Mouse (Mus musculus): ENCODE measurements around the gene Spi1.

The Spi1 gene

DNA sequence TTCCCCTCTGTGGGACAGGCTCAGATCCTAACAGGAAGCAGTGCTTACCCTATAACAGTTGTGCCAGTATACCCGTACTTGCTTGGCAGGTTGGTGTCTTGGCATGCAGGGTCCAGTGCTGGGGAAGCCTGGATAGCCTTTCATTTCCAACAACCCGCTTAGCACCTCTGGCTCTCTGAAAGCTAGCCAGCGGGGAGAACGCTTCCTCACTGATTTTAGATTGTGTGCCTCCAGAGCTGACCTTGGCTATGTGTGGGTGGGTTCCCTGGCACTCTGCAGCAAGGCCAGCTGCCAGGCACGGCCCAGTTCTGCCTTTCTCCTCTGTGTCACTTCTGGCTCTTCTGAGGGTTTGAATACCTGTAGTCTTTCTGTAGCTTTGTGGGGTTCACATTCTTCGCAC is 47.9 kb downstream of the Spi1 start:
- no peak for DNase-seq

DNA sequence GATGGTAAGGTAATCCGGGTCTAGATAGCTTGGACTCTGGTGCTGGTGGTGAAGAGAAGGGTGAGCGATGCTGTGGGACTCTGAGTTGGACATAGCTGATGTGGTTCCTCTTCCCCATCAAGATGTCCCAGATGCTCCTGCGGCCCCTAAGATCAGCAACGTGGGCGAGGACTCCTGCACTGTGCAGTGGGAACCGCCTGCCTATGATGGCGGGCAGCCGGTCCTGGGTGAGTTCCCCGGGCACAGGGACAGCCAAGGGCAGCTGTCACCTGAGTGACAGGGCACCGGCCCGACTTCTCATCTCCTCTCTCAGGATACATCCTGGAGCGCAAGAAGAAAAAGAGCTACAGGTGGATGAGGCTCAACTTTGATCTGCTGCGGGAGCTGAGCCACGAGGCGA is 49.1 kb downstream of the Spi1 start:
- no peak for DNase-seq

DNA sequence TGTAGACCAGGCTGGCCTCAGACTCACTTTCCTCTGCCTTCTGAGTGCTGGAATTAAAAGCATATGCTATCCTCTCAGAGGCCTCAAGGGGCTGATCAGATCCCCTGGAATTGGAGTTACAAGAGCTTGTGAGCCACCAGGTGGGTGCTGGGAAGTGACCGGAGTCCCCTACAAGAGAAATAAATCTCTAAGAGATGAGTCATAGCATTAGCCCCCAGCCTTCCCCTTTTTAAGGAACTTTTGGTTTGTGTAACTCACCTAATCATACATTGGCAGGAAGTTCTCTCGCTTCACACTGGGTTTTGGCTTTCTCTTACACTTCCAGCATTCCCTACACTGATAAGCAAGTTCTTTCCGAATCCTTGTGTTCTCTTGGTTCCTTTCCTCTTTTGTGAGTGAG is 49.8 kb downstream of the Spi1 start:
- DNase-seq, result no peak

DNA sequence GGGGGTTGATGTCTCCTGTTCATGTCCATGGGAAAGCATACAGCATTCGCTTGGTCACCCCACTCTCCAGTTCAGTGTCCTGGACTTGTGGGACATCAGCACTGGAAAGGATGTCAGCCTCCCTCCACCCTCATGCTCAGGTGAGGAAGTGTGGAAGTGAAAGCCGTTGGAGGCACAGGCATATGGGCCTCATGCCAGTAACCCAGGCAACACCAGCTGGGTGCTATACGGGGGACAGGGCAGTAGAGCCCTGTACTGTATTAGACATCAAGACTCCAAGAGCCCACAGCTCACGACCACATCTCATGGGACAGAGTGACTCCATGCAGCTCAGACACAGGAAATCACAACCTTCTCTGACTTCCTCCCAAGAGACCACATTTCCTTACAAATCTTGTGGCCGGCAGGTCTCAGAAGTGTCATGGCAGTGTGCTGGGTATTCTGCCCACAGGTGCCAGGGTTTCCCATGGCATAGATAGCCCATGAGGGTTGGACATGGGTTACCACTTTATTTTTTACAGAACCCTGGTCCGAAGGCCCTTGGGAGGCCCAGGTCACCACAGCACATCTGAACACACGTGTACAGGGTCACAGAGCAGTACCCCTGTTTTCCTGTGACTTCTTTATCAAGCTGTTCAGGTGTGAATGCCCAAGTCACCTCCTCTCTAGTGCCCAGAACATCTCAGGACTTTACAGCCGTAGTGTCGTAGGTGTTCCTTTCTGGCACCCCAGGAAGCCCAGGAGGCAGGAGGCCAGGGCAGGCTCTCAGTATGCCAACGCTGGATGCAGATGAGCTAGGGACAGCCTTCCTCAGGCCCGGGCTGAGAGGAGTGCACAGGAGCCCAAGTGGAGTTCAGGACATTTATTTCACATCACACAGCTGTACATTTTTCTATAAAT is 54.6 kb downstream of the Spi1 start:
- DNase-seq, result no peak

DNA sequence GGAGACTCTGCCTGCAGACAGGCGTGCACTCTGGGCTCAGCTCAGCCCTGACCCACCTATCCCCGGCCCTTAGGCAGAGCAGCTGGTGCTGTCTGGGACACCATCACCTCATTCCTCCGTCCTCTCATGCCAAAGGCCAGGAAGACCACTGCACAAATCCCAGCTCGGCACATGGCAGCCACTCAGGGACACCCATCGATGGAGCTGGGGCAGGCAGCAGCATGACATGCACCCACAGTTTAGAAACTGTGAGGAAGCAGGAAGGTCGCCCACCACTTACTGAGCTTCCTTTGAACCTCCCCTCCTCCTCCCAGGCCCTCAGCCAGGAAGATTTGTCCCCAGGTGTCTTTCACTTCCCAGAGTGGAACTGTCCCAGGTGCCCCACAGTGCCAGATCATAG is 55.3 kb downstream of the Spi1 start:
- no peak for DNase-seq

DNA sequence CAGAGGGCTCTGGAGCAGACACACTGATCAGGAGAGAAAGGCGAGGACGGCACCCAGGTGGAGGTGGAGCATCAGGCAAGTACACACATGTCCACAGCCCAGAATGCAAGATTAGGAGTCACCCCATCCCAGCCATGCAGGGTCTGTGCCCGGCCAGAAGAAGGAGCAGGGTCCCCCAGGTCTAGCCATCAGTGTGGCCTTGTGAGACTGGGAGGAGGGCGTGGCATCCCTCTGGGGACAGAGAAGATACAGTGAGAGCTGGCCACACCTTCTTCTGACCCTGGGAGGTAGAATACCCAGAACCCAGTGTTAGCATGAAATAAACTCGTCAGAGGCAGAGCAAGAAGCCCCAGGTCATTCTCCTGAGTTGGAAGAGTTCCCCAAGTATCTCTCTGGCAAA is 57.1 kb downstream of the Spi1 start:
- DNase-seq, result no peak

DNA sequence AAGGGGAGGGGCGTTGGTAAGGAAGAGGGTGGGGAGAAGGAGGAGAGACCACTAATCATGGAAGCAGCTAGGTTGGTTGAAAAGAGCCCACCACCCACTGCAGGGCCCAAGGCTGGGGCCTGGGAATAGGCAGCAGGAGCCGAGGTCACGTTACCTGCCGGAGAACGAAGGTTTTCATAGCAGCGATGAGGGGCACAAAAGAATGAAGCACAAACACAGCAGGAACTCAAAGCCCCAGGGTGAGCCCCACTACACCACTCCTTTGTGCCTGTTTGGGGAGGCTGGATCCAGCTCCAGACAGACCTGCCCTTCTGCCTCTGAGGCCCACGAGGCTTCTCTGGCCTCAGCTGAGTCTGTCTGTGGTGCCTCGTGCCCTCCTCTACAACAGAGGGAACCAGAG is 57.6 kb downstream of the Spi1 start:
- DNase-seq, result no peak

DNA sequence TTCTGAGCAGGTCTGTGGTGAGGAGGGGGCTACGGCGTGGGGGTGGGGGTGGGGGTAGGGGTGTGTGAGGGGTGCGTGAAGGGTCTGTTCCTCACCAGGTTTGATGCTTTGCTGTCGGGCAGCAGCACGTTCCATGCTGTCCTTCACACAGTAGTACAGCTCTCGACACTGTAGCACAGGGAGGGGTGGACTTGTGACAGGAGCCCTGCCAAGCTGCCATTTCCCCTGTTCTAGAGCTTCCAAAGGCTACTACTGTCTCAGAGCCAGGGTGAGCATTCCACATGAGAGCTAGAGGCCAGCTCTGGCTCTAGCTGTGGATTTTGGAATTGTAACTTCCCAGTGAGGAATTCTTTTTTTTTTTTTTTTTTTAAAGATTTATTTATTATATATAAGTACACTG is 60.7 kb downstream of the Spi1 start:
- no peak for DNase-seq

DNA sequence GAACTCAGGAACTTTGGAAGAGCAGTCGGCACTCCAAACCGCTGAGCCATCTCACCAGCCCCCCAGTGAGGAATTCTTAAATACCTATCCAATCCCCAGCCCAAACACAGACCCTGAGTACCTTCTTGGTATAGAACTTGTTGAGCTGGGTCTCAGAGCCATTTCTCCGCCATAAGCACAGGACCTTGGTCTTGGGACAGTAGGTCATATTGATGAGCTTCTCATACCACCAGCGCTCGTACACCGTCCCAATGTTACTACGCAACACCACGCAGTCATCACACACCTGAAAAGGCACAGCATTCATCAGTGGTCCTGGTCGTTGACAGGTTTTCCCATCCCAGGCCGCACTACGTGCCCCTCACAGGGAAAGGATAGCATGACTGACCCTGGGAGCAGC is 61.2 kb downstream of the Spi1 start:
- no peak for DNase-seq

DNA sequence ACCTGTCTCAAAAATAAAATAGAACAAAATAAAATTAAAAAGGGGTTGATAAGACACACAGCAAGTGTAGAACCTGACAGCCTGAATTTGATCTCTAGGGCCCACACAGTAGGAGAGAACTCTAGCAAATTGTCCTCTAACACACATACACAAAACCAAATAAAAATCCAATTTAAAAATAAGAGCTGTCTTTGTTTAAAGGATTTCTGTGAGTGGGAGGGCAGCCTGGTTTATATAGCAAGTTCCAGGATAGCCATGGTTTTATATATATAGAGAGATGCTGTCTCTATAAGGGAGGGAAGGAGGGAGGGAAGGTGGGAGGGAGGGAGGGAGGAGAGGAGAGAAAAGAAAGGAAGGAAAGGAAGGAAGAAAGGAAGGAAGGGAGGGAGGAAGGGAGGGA is 65.9 kb downstream of the Spi1 start:
- DNase-seq, result no peak

DNA sequence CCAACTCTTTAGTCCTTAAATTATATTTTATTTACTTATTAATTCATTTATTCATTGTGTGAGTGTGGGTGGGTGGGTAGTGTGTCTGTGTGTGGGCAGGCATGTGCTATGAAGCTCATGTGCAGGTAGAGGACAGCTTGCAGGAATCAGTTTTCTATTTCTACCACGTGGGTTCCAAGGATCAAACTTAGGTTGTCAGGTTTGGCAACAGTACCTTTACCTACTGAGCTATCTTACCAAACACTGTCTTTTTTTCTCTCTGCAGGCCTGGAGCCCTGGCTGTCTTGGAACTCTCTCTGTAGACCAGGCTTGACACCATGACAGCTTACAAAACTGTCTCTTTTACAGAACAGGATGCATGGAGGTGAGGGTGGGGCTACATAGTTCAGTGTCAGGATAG is 69.1 kb downstream of the Spi1 start:
- no peak for DNase-seq

DNA sequence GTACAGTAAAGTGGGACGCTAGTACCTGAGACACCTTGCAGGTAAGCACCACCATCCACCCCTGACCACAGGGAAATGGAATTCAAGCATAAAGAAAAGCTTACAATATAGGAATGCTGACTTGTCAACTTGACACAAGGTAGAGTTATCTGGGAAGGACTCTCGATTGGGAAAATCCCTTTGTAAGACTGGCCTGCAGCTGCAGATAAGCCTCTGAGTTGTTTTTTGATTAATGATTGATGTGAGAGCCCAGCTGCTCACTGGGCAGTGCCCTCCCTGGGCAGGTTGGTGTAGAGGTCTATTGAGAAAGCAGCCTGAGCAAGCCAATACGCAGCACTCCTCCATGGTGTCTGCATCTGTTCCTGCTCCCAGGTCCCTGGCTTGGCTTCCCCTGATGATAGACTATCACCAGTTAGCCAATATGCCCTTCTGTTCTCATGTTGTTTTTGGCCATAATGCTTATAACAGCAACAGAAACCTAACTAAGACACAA is 70.7 kb downstream of the Spi1 start:
- no peak for DNase-seq

DNA sequence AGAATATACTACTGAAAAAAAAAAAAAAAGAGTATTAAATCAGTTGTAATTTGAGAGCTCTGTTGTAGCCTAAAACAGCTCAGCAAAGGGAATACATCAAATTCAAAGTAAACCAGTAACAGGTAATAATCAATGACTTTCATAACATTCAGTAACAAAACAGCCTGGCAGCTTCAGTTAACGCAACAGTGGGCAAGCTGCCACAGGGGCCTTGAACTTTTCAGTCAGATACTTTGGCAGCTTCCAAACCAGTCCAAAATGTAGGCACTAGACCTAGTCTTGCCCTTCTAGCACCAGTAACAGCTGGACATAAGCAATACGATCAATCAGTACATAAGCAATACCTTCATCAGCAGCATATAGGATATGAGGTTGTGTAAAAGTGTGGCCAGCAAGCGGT is 71.9 kb downstream of the Spi1 start:
- no peak for DNase-seq

DNA sequence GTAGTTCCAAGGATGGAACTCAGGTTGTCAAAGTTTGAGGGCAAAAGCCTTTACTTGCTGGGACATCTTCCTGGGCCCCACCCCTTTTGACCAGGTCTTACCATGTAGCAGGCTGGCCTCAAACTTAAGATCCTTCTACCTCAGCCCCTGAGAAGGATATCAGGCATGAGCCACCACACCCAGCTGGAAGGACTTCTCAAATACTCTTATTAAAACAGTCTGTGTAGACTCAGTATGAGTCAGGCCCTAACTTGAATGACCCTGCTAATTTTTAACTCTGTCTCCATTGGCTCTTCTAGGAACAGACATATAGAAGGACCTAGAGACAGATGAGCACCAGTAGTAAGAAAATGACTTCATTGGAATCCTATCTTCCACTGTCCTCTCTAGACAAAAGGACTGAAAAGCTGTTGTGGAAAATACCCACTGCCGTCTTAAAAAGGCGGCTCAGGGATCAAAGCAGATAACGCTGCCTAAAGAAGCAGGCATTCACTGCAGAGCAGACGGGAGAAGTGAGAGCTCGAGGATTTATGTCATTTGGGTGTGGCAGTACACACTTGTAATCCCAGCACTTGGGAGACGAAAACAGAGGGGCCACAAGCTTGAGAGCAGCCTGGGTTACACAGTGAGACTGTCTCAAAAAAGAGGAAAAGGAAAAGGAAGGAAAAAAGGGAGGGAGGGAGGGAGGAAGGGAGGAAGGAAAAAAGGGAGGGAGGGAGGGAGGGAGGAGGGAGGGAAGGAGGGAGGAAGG is 75.0 kb downstream of the Spi1 start:
- DNase-seq, result no peak

DNA sequence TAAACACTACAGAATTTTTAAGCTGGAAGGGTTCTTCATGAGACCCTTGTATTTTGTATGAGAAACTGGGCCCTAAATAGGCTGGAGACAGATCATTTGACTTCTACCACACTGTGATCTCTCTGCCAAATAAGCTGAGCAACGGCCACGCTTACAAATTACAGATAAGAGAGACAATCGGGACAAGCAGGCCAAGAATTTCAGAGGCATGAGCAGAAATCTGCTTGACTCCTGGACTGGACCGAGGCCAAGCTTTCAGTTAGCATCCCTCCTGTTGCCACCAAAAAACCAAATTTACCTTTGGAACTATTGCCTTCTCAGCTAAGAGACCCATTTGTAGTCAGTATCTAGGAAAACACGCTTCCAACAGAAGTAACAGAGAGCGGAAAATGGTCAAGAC is 78.4 kb downstream of the Spi1 start:
- DNase-seq, result no peak

DNA sequence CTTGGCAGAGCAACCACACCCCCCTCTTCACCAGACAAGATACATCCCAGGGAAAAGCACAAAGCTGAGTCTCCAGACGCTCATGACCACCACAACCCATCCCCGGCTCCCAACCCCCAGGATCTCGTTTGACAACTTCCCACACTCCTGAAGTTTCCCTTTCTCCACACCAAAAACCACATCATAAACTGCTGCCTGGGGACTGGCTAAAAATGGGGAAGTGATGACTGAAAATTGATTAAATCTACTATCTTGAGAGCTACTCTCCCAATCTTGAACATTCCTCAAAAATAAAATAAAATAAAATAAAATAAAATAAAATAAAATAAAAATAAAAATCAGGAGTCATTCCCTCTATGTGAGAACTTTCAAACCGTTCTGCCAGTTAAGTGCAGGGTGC is 80.8 kb downstream of the Spi1 start:
- no peak for DNase-seq

DNA sequence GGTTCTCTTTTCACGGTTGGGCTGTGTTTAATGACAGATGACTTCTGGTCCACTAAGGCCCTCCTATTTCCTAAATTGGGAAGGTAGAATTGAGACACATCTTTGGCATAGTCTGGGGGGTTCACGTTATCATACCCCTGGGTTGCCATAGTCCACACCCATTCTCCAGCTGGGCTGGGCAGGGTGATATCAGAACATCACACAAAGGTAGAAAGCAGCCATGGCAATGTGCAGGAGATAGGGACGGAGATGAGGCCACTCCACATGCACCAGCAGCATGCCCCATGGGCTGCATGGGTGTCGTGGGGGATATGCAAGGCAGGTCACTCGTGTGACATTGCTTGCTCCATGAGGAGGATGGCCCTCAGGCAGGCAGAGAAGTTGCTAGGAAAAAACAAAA is 81.3 kb downstream of the Spi1 start:
- DNase-seq, result no peak

DNA sequence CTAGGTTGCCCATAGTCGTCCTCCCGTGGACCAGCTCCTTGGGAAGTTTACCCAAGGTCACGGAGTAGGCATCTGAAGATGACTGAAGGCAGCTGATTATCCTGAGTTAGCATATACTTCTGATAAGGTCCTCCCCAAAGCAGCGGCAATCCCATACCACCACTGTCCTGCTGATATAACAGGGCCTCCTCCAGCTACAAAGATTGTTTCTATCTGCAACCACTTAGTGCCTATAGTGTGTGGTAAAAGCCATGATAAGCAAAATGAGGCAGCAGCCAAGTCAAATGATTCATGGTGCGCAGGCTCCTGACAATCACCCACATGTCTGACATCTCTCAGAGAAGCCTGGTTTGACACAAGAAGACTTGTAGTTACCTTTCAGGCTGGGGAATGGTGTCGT is 82.8 kb downstream of the Spi1 start:
- no peak for DNase-seq
